Mouse (Mus musculus) heart, embryonic 14.5 days (tissue): ENCODE measurements around the gene Ints3. TPM values are rescaled to one million over a fixed set of nuclear protein-coding genes. Genes with fewer than 3 reads are reported as not detected.

Experiments
- ATAC-seq: fragments of 200-750 bp; cut with Nextera tagmentation; 2 replicates; pipeline ENCODE4 v1.8.0; 2017; ENCODE audit warnings: low read depth, moderate TSS enrichment; ENCODE audit not compliant: insufficient number of reproducible peaks, insufficient read depth, low FRiP score
- H3K27ac ChIP-seq, 2 experiments: fragments of 200-500 bp in 1 of 2; fragments of 300-500 bp in 1 of 2; sonication (generic) in 1 of 2; replicated peaks in 1 of 2; 2 replicates each; pipeline ENCODE4 v1.5.1; 2012 to 2014; ENCODE audit warnings: low read depth in 2 of 2, low read length in 2 of 2, control low read depth in 1 of 2, mild to moderate bottlenecking in 1 of 2, mixed read lengths in 1 of 2; ENCODE audit not compliant: control insufficient read depth in 1 of 2, insufficient read depth in 1 of 2
- H3K27me3 ChIP-seq: fragments of 300-500 bp; sonication (generic); 2 replicates; pipeline ENCODE4 v1.6.1; 2014; ENCODE audit warnings: mild to moderate bottlenecking, low read length, control low read depth; ENCODE audit not compliant: control insufficient read depth, insufficient read depth
- H3K36me3 ChIP-seq: fragments of 300-500 bp; sonication (generic); 2 replicates; pipeline ENCODE4 v1.6.1; 2014; ENCODE audit warnings: mild to moderate bottlenecking, control low read depth, low read length, mixed read lengths; ENCODE audit not compliant: control insufficient read depth, insufficient read depth
- H3K4me1 ChIP-seq, 2 experiments: fragments of 200-500 bp in 1 of 2; fragments of 300-500 bp in 1 of 2; sonication (generic) in 1 of 2; 2 replicates each; pipeline ENCODE4 v1.6.1; 2012 to 2014; ENCODE audit warnings: low read length in 2 of 2, control low read depth in 1 of 2, mixed read lengths in 1 of 2; ENCODE audit not compliant: control insufficient read depth in 2 of 2, insufficient read depth in 2 of 2
- H3K4me2 ChIP-seq: fragments of 300-500 bp; sonication (generic); 2 replicates; pipeline ENCODE4 v1.6.1; 2014; ENCODE audit warnings: mild to moderate bottlenecking, low read length
- H3K4me3 ChIP-seq, 2 experiments: fragments of 200-500 bp in 1 of 2; fragments of 300-500 bp in 1 of 2; sonication (generic) in 1 of 2; 2 replicates each; pipeline ENCODE4 v1.5.1; 2012 to 2014; ENCODE audit warnings: low read length in 2 of 2, mild to moderate bottlenecking in 2 of 2, control low read depth in 1 of 2, low read depth in 1 of 2, moderate library complexity in 1 of 2; ENCODE audit not compliant: control insufficient read depth in 1 of 2, insufficient read depth in 1 of 2
- H3K9ac ChIP-seq: fragments of 300-500 bp; sonication (generic); 2 replicates; pipeline ENCODE4 v1.6.1; 2014; ENCODE audit warnings: mild to moderate bottlenecking, low read length
- H3K9me3 ChIP-seq: fragments of 300-500 bp; sonication (generic); 2 replicates; pipeline ENCODE4 v1.6.1; 2016; ENCODE audit warnings: low read length, control low read depth; ENCODE audit not compliant: control insufficient read depth
- WGBS: fragments of 180-500 bp; shearing (Covaris S2); extraction: QIAGEN DNeasy Blood & Tissue Kit; methylation state at CpG from one replicate; pipeline ENCODE4 v1.1.7; 2014; 5-methylcytosine and 5-hydroxymethylcytosine counted together
- polyA plus RNA-seq: library from polyadenylated mRNA; unstranded; fragments of >200 nt; fragmentation: Nextera tagmentation; extraction: Ambion mirVana; gene quantifications from 2 replicates; pipeline ENCODE4 v1.2.1, GENCODE M21; 2014

Gene Ints3
- polyA plus RNA-seq, 1 experiment from 2014 or later: 22.1 TPM

DNA sequence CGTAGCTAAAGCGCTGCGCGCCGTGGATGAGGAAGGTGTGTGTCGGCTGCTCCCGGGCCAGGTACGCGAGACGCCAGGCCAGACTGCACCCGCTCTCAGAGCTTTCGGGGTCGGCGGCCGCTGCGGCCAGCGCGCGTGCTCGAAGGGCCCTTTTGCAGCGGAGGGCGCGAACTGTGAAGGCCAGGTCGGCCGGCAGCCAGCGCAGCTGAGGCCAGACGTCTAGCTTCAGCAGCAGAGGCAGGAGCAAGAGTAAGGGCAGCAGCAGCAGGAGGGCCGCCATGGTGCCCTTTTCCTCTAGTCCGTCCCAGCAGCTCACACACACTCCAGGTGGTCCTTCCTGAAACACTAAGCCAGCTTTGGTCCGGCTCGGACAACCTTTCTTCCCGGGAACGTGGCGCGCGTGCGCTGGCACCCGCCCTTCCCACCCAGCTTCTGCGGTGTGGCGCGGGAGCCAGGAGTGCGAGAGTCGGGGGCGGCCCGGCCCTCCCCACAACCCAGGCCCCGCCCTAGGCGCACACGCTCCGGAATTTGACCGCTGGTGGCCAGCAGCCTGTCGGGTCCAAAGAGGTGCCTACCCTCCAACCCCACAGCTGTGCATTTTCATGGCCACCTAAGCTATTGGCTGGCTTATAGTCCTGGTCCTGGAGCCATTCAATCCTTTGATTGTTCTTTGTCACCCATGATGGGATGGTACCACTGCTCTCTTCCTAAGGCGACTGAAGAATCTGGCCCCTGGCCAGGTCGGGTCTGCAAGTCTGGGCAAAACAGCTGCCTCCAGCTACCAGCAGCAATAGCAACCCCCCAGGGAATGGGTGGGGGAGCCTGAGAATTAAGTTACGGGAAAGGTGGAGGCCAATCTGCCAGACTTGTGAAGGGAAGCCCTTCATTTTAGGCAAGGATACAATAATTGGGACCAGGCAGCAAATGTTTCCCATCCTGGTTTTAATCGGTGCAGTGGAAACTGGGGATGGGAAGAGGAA, 43.6 kb downstream of the Ints3 start, which contains the start of gene Slc27a3:
Gene Slc27a3 (minus strand): TSS at position 428 of the 980 bp plus-strand sequence.
- 1% methylated on average over 54 of the region's 55 CpGs for WGBS
- peaks cover 40% of the 10 kb centered on the region for H3K36me3 ChIP-seq
- peak; percentile 58 for ATAC-seq

GRCm38 (mm10) chr3:90388726-90389510, 44.5 kb downstream of the Ints3 start:
- Histone ChIP-seq H3K9ac (peak overlapping the region; percentile 69), H3K9me3 (no peaks in the 10 kb centered on the region), H3K4me2 (peak overlapping the region; percentile 98), H3K36me3 (peaks cover 31% of the 10 kb centered on the region), H3K27ac (peak overlapping the region; percentile 53 to 64), H3K4me3 (peak overlapping the region; percentile 59 to 70), H3K4me1 (peaks cover 14 to 27% of the 10 kb centered on the region in 2 experiments), H3K27me3 (no peaks in the 10 kb centered on the region)
- WGBS: 4% methylated on average over 53 of the region's 53 CpGs
- ATAC-seq: peak; percentile 35; the same call in 1 of the 2 replicates

More for the DNA sequence above, 43.6 kb downstream of the Ints3 start, which contains the start of gene Slc27a3:
- no peaks in the 10 kb centered on the region for H3K27me3 ChIP-seq
- H3K4me2 ChIP-seq: peak within 1 kb of the TSS; percentile 98
- H3K4me3 ChIP-seq: peak within 1 kb of the TSS; percentile 59 to 70
- peak within 1 kb of the TSS; percentile 69 for H3K9ac ChIP-seq
- H3K9me3 ChIP-seq: no peaks in the 10 kb centered on the region
- H3K4me1 ChIP-seq: peaks cover 14 to 27% of the 10 kb centered on the region in 2 experiments
- peak within 1 kb of the TSS; percentile 53 to 64 for H3K27ac ChIP-seq

GRCm38 (mm10) chr3:90388192-90388591, 45.2 kb downstream of the Ints3 start:
- WGBS: 87% methylated on average over 4 of the region's 4 CpGs
- no peaks in the 10 kb centered on the region for H3K27me3 ChIP-seq
- no peaks in the 10 kb centered on the region for H3K9me3 ChIP-seq
- peaks cover 14 to 27% of the 10 kb centered on the region in 2 experiments for H3K4me1 ChIP-seq
- H3K27ac ChIP-seq: no peak overlapping the region
- no peak overlapping the region; the same call in 1 of the 2 replicates for H3K9ac ChIP-seq
- peak overlapping the region; percentile 98 for H3K4me2 ChIP-seq
- ATAC-seq: no peak
- no peak overlapping the region; a peak in 1 of 4 replicates for H3K4me3 ChIP-seq
- H3K36me3 ChIP-seq: peaks cover 24% of the 10 kb centered on the region

DNA sequence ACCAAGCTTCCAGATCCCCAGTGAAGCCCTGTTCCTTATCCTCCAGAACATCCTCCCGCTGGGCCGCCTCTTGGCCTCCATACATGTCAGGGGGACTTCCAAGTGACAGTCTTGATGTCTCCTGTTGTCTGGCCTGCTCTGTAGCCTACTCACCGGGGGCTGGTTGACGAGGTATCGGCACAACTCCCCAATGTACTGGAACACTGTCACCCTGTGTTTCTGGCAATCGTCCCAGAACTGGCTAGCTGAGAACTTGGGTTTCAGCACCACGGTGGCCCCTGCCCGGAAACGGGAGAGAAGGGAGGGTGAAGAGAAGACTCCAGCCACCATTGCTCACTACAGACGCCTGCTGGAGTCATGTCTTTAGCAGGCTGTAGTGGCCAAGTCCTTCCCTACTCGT, 45.9 kb downstream of the Ints3 start:
- Histone ChIP-seq H3K27ac (no peak overlapping the region), H3K27me3 (no peaks in the 10 kb centered on the region), H3K36me3 (peaks cover 17% of the 10 kb centered on the region), H3K9ac (no peak overlapping the region), H3K4me2 (peak overlapping the region; percentile 31; the same call in 1 of the 2 replicates), H3K9me3 (no peaks in the 10 kb centered on the region), H3K4me1 (peaks cover 14 to 27% of the 10 kb centered on the region in 2 experiments), H3K4me3 (no peak overlapping the region)
- no peak for ATAC-seq
- 31% methylated on average over 11 of the region's 11 CpGs for WGBS

DNA sequence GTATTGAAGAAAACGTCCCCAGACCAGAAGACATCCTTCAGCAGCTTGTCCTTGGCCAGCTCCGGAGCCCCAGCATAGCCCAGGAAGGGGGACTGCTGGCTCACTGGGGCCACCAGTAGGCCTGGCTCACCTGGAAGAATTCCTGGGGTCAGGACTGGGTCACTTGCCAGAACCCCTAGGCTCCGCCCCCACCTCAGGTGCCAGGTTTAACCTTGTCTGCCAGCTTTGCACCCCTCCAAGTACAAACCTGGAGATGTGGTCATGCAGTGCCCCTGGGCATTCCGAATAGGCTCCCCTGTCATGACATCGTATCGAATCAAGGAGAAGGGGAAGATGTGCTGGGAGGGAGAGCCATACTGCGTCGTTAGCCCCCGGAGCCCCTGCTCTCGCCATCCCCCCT, 46.6 kb downstream of the Ints3 start:
- H3K9me3 ChIP-seq: no peaks in the 10 kb centered on the region
- no peak overlapping the region for H3K4me2 ChIP-seq
- H3K27ac ChIP-seq: no peak overlapping the region
- H3K9ac ChIP-seq: no peak overlapping the region
- ATAC-seq: no peak
- peaks cover 11% of the 10 kb centered on the region for H3K36me3 ChIP-seq
- H3K27me3 ChIP-seq: no peaks in the 10 kb centered on the region
- WGBS: 96% methylated on average over 10 of the region's 10 CpGs
- no peak overlapping the region for H3K4me3 ChIP-seq
- peaks cover 14 to 27% of the 10 kb centered on the region in 2 experiments for H3K4me1 ChIP-seq

GRCm38 (mm10) chr3:90384851-90385375, 48.5 kb downstream of the Ints3 start:
- H3K4me3 ChIP-seq: no peak overlapping the region
- no peaks in the 10 kb centered on the region for H3K27me3 ChIP-seq
- H3K27ac ChIP-seq: no peak overlapping the region
- ATAC-seq: no peak
- peaks cover 14 to 22% of the 10 kb centered on the region in 2 experiments for H3K4me1 ChIP-seq
- H3K9ac ChIP-seq: no peak overlapping the region
- H3K4me2 ChIP-seq: no peak overlapping the region
- peaks cover 5% of the 10 kb centered on the region; the same call in 1 of the 2 replicates for H3K36me3 ChIP-seq
- no peaks in the 10 kb centered on the region for H3K9me3 ChIP-seq
- WGBS: 82% methylated on average over 7 of the region's 7 CpGs

DNA sequence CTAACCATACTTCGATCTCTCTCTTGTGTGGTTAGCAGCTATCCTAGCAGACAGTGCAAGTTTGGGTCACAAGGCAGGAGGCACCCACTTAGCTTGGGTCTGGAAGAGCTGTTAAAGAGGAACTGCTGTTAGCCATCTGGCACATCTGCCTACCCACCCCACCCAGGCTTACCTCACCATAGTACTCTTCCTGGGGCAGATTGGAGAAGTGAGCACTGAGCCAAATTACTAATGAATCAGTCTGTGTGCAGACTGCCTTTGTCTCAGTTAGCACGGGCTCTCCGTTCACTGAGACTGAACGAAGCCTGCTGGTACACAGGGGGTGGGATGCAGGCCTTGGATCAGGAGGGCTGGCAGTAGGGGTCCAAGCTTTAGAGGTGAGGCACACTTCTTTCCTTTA, 49.7 kb downstream of the Ints3 start:
- no peak overlapping the region for H3K4me2 ChIP-seq
- no peaks in the 10 kb centered on the region for H3K27me3 ChIP-seq
- H3K9ac ChIP-seq: no peak overlapping the region
- H3K4me3 ChIP-seq: no peak overlapping the region
- H3K36me3 ChIP-seq: peaks cover 5% of the 10 kb centered on the region; the same call in 1 of the 2 replicates
- no peaks in the 10 kb centered on the region for H3K9me3 ChIP-seq
- ATAC-seq: no peak
- peaks cover 13 to 16% of the 10 kb centered on the region in 2 experiments for H3K4me1 ChIP-seq
- no peak overlapping the region for H3K27ac ChIP-seq
- WGBS: 90% methylated on average over 4 of the region's 4 CpGs
